In the genomic region with DNA sequence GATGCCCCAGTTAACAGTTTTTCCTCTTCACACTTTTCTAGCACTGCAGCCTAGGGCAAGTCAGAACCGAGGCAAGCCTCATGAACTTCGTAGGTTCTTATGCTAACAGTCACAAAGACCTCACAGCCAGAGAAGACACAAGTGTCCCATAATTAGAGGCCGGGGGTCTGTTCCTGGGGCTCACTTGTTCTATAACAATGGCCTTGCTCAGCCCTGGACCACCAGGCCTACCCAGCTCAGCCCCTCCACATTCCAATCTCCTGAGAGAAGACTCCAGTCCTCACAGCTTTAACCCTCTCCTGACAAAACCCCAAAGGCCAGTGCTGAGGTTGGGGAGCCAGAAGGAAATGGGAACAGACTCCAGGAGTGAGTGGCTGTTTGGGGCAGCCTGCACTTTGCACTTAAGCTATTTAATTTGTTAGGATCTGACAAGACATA, we compare ENCODE assay signal across 15 mouse cellular contexts. TPM values are rescaled to one million over a fixed set of nuclear protein-coding genes. Genes with fewer than 3 reads are reported as not detected.
A peak's percentile ranks its signal among the peaks of the same experiment; 100 is the strongest.
DNase-seq lines count a peak whose midpoint lies in the region; ATAC-seq lines count a peak whose summit lies in the region.
"Had no signal": no experiment of that assay in that cellular context is flagged by ENCODE, and none has a peak within 500 bp of the region (broad histone marks: within the 10 kb centered on the region; RNA-seq: fewer than 3 reads in every experiment).

No protein-coding gene starts in this region.

- ATAC-seq in heart, embryonic 12.5 days (ENCODE audit: insufficient number of reproducible peaks, low FRiP score), result peak; percentile 39; the same call in 1 of the 2 replicates
- no peak for ATAC-seq in midbrain, embryonic 14.5 days (ENCODE audit: low FRiP score, low TSS enrichment)

- H3K27ac ChIP-seq in heart, embryonic 12.5 days (ENCODE audit: poor library complexity, severe bottlenecking), result no peak overlapping the region
- 0 out of 2 replicates have a peak overlapping the region, but pooled peaks have one; percentile 20 for H3K27ac ChIP-seq in midbrain, embryonic 14.5 days (replicated peaks; ENCODE audit: low read depth, low read length)
- H3K27ac ChIP-seq: hindbrain, embryonic 15.5 days had no signal

- no peaks in the 10 kb centered on the region for H3K36me3 ChIP-seq in heart, embryonic 12.5 days
- H3K36me3 ChIP-seq in midbrain, embryonic 14.5 days (ENCODE audit: control insufficient read depth, insufficient read depth, low read length), result no peaks in the 10 kb centered on the region
- H3K36me3 ChIP-seq: hindbrain, embryonic 15.5 days had no signal

- no peak overlapping the region for H3K4me2 ChIP-seq in heart, embryonic 12.5 days
- no peak overlapping the region for H3K4me2 ChIP-seq in midbrain, embryonic 14.5 days (ENCODE audit: low read length)
- H3K4me2 ChIP-seq: hindbrain, embryonic 15.5 days had no signal

- H3K27me3 ChIP-seq in heart, embryonic 12.5 days (replicated peaks), result no peaks in the 10 kb centered on the region
- no peaks in the 10 kb centered on the region for H3K27me3 ChIP-seq in midbrain, embryonic 14.5 days (ENCODE audit: control insufficient read depth, insufficient read depth, low read length)

- 12% methylated on average over 3 of the region's 3 CpGs for WGBS in heart, embryonic 12.5 days
- WGBS in midbrain, embryonic 14.5 days, result under 1% methylated on average over 3 of the region's 3 CpGs

- H3K9me3 ChIP-seq in heart, embryonic 12.5 days (replicated peaks), result no peaks in the 10 kb centered on the region
- H3K9me3 ChIP-seq in midbrain, embryonic 14.5 days (ENCODE audit: control insufficient read depth, low read length), result no peaks in the 10 kb centered on the region
- H3K9me3 ChIP-seq: hindbrain, embryonic 15.5 days had no signal

- no peak for DNase-seq in heart, adult 9 months (ENCODE audit: low spot score in 2 of 2)
- peak; percentile 85 for DNase-seq in embryo, embryonic 10.5 days (ENCODE audit: low spot score)
- peak; percentile 39 for DNase-seq in forelimb bud, embryonic 11.5 days (ENCODE audit: low read depth, low spot score)
- peak; percentile 42 for DNase-seq in midbrain, embryonic 14.5 days
- DNase-seq in B cell, adult 2 months, result no peak
- DNase-seq in gastrocnemius, postnatal 4 days (ENCODE audit: low spot score in 2 of 2), result no peak
- no peak for DNase-seq in cerebellum, adult 8-10 months
- DNase-seq: adrenal gland, adult 2 months; cerebellum, adult 18-20 months; layer of hippocampus, adult 9-11 months; spleen, adult 18-20 months; thymus, postnatal 25 days had no signal

- H3K4me1 ChIP-seq in heart, embryonic 12.5 days (replicated peaks), result peaks cover 19% of the 10 kb centered on the region
- peaks cover 24% of the 10 kb centered on the region for H3K4me1 ChIP-seq in midbrain, embryonic 14.5 days (ENCODE audit: control insufficient read depth, insufficient read depth, low read length)

- no peak overlapping the region for H3K4me3 ChIP-seq in heart, embryonic 12.5 days
- no peak overlapping the region for H3K4me3 ChIP-seq in midbrain, embryonic 14.5 days (replicated peaks; ENCODE audit: low read depth, low read length)
- H3K4me3 ChIP-seq: hindbrain, embryonic 15.5 days had no signal

- no peak overlapping the region for H3K9ac ChIP-seq in heart, embryonic 12.5 days
- H3K9ac ChIP-seq in midbrain, embryonic 14.5 days (replicated peaks; ENCODE audit: low read length), result no peak overlapping the region
- H3K9ac ChIP-seq: hindbrain, embryonic 15.5 days had no signal

RNA-seq across cellular contexts. Expression of a gene that starts 12.9 kb away (rescaled TPM):
- polyA plus RNA-seq in heart, embryonic 12.5 days (2016; fragmentation: Nextera tagmentation; extraction: Ambion mirVana), result 2.4 and 3.0 TPM in 2 replicates
- 36.7 and 46.8 TPM in 2 replicates for polyA plus RNA-seq in midbrain, embryonic 14.5 days (2014; fragmentation: Nextera tagmentation; extraction: Ambion mirVana)
- total RNA-seq in gastrocnemius, postnatal 4 days (2021), result 1 to 10 TPM; 1.5 to 1.9 TPM
- total RNA-seq: granulocyte monocyte progenitor cell, adult 5-6 weeks had no signal

Comparison
In these comparisons a context has a peak if more than half of its experiments do, and no peak if none do; other contexts are left out.
1. DNase-seq: peak in embryo, embryonic 10.5 days (single experiment), forelimb bud, embryonic 11.5 days (single experiment) and midbrain, embryonic 14.5 days (single experiment); none in heart, adult 9 months (0 of 2), B cell, adult 2 months (0 of 2), gastrocnemius, postnatal 4 days (0 of 2) and cerebellum, adult 8-10 months (single experiment).